Mouse (Mus musculus) C2C12 (cell line): ENCODE measurements around the gene Arhgap8.

Source experiments
- CTCF ChIP-seq: IDR thresholded peaks from one replicate; pipeline ENCODE4 v1.5.1; 2011; ENCODE audit not compliant: control insufficient read depth, insufficient read depth, insufficient read length
- MAX ChIP-seq: IDR thresholded peaks from one replicate; pipeline ENCODE4 v1.6.1; 2011; ENCODE audit warnings: mild to moderate bottlenecking, control low read depth
- USF1 ChIP-seq: IDR thresholded peaks from one replicate; pipeline ENCODE4 v1.6.1; 2011; ENCODE audit warnings: low read depth, mild to moderate bottlenecking, control low read depth, moderate library complexity

DNA sequence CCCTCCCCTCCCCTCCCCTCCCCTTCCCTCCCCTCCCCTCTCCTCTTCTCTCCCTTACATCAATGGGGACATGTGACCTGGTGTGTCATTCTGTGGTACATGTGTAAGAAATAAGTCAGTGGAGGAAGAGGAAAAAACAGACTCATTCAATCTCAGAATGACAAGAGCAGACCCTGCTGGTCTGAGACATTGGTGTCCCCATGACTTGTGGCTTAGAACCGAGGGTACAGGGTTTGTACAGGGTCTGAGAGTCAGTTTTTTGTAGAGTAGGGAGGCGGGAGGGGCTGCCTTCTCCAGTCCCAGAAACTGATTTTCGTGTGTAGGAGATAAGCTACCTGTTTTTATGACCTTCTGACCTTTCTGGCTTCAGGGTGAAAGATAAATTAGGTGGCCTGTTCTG, 23.5 kb downstream of the Arhgap8 start:
- peak; percentile 65 for TF ChIP-seq USF1
- TF ChIP-seq MAX: no peak
- no peak for TF ChIP-seq CTCF
